Mouse (Mus musculus) myocyte (in vitro differentiated cells): ENCODE measurements around the gene Lrrc63.

ENCODE experiments used
- CEBPB ChIP-seq: IDR thresholded peaks from 2 replicates; pipeline ENCODE4 v1.6.1; 2011; ENCODE audit warnings: mild to moderate bottlenecking, moderate library complexity; ENCODE audit not compliant: poor library complexity, insufficient read depth, severe bottlenecking
- MYOG ChIP-seq, 3 experiments: IDR thresholded peaks; one replicate each; pipeline ENCODE4 v1.6.1; 2011; ENCODE audit warnings: control low read depth in 2 of 3, low read depth in 2 of 3, mild to moderate bottlenecking in 2 of 3; ENCODE audit not compliant: insufficient read length in 2 of 3, control insufficient read depth in 1 of 3, insufficient read depth in 1 of 3
- POLR2A ChIP-seq: IDR thresholded peaks from one replicate; pipeline ENCODE4 v1.6.1; 2011; ENCODE audit warnings: low read depth, mild to moderate bottlenecking, control low read depth, moderate library complexity; ENCODE audit not compliant: insufficient read length
- TCF12 ChIP-seq: IDR thresholded peaks from one replicate; pipeline ENCODE4 v1.6.1; 2011; ENCODE audit warnings: mild to moderate bottlenecking, control low read depth; ENCODE audit not compliant: poor library complexity, insufficient read depth, severe bottlenecking
- USF1 ChIP-seq: IDR thresholded peaks from one replicate; pipeline ENCODE4 v1.6.1; 2011; ENCODE audit warnings: low read depth, mild to moderate bottlenecking, control low read depth, moderate library complexity

- TF ChIP-seq TCF12 (no peak), CEBPB (no peak), MYOG (IDR thresholded peaks at IDR 0.05; ENCODE audit: control insufficient read depth in 1 of 3, insufficient read depth in 1 of 3, insufficient read length in 2 of 3, low read depth in 2 of 3) (no peak), POLR2A (no peak), USF1 (no peak)
These were observed 749 bp upstream of the Lrrc63 start for GRCm38 (mm10) chr14:75131324-75131935.
